Mouse (Mus musculus): ENCODE results near the gene Josd2. TPM values are rescaled to one million over a fixed set of nuclear protein-coding genes. Genes with fewer than 3 reads are reported as not detected.
A peak's percentile ranks its signal among the peaks of the same experiment; 100 is the strongest.

The Josd2 gene
- polyA plus RNA-seq, 1 experiment: 52.2 TPM

DNA sequence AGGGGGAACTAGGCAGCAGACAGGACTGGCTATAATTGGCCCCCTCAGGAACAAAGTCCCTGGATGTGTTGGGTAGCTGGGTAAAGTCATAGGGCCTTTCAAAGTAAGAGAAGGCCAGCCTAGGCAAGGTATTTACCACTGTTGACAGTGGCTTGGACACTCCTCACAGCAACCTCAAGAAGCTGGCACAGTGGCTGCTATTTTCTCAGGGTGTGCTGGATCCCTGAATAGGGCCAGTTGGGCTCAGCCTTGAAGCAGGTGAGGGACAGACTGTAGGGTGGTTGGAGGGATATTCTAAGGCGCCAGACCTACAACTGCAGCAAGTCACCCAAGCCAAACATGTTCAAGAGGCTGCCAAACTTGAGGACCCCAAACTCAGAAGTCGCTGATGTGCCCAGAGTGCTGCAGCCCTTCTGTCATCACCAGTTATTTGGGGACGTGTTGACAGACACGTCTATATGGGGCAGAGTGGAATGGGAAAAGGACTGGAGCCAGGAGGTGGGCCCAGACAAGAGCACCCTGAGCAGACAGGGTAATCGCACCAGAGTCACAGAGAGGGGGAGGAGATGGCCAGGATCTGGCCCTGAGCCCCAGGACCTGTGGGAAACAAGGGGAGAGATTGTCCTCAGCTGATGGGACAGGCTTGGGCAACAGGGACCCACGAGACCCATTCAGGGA lies 4.2 kb downstream of the Josd2 start:
- no peak for DNase-seq (ENCODE audit: low read depth)

DNA sequence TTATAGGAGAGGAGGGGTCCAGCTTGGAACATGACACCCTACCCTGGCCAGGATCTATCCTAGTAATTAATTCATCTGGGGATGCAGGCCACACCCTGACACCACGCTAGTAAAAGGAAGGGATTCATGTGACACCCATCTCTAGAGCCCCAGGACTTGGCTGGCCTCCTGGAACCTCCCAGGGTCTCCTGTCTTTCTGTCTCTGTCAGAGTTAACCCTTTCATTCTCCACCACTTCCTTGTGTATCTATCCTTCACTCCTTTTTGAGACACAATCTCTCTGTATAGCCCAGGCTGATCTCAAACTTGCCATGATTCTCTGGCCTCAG lies 4.7 kb downstream of the Josd2 start:
- no peak for DNase-seq (ENCODE audit: low read depth)

DNA sequence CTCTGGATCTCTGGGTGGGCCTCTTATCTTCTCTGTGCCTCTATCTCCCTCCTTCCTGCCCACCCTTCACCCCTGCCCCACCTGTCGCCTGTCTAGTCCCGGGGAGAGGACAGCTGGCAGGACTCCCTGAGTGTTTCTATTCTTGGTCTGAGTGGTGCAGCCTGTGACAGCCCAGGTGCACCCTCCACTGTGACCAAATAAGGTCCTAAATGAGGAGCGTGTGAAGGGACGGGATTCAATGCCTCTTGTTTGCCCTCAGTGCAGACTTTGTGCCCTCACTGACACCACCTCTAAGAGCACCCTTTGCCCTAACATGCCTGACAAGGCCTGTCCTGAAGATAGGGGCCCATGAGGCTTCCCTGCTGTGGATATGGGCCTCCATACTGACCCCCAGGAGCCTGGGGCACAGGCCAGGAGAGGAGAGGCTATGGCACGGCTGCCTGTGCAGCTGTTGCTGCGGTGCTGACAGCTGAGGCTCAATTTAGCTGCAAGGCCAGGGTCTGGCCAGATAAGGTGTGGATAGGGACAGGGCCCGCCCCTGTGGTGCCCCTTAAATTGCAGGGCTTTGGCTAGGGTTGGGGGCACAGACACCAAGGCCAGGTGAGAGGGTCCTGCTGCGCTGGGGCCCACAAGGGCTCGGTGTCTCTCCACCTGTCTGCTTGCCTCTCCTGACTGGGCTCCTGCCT lies 5.3 kb downstream of the Josd2 start:
- no peak for DNase-seq (ENCODE audit: low read depth)

DNA sequence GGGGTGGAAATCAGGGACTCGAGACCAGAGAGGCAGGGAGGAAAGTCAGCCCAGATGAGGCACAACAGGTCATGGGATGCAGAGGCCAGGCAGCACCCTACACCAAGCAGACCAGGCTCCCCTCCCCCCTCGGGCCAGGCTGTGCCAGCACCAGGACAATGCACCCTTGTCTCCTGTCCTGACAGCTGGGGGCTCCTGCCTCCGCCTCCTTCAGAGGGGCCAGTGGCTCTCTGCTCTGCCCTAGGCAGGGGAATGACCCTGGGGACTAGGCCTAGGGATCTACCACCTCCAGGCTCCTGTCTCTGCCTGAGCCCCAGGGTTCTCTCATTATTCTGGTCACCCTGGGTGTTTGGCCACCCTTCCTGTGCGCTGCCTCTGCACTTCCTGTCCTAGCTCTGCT lies 6.6 kb downstream of the Josd2 start:
- DNase-seq (ENCODE audit: low read depth): no peak

DNA sequence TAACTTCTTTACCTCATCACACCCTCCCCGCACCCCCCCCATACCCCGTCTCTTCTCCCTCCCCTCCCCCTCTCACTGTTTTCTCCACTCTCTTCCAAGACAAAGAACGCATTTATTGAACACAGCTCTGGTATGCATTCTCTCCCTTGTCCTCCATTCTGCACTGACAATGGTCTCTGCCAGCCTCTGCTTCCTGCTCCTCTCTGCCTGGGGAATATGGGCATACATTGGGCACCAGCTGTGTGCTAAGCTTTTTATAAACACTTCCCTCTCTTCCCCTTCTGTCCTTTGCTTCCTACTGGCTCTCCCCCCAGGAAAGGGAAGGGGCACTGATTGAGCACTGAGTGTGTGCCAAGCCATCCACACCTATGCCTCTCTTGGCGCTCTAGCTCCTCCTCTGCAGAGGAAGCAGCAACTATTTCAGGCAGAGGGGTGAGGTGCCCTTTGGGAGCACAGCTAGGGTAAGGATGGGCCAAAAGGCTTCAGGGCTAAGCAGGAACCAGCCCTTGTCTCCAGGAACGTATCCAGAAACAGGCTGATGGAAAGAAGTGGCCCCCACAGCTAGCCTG lies 7.3 kb downstream of the Josd2 start:
- no peak for DNase-seq (ENCODE audit: low read depth)

DNA sequence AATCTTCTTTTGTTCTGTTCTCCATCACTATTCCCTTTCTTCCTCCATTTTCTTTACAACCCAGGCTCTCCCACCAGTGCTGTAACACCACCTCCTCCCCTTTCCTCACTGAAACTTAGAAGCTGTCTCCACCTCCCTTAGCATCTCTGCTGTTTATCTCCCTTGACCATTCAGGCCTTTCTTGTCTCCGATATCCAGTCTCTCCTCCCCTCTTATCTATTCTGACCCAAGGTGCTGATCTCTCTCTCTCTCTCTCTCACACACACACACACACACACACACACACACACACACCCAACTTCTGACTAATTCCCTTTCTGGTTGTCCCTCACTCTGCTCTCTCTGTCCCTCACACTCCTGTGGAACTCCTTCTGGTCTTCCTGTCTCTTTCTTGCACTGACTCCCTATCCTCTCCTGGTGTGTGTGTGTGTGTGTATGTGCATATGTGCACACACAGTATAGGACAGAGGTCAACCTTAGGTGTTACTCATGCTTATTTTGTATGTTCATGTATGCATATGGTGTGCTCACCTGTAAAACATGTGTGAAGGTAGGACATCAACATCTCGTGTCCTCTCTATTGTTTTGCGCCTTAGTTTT lies 15.2 kb downstream of the Josd2 start:
- no peak for DNase-seq (ENCODE audit: low read depth)

DNA sequence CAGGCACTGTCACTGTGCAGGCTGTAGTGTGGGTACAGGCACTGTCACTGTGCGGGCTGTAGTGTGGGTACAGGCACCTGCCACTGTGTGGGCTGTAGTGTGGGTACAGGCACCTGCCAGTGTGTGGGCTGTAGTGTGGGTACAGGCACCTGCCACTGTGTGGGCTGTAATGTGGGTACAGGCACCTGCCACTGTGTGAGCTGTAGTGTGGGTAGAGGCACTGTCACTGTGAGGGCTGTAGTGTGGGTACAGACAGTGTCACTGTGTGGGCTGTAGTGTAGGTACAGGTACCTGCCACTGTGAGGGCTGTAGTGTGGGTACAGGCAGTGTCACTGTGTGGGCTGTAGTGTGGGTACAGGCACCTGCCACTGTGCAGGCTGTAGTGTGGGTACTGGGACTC lies 16.3 kb downstream of the Josd2 start:
- DNase-seq (ENCODE audit: low read depth): no peak

DNA sequence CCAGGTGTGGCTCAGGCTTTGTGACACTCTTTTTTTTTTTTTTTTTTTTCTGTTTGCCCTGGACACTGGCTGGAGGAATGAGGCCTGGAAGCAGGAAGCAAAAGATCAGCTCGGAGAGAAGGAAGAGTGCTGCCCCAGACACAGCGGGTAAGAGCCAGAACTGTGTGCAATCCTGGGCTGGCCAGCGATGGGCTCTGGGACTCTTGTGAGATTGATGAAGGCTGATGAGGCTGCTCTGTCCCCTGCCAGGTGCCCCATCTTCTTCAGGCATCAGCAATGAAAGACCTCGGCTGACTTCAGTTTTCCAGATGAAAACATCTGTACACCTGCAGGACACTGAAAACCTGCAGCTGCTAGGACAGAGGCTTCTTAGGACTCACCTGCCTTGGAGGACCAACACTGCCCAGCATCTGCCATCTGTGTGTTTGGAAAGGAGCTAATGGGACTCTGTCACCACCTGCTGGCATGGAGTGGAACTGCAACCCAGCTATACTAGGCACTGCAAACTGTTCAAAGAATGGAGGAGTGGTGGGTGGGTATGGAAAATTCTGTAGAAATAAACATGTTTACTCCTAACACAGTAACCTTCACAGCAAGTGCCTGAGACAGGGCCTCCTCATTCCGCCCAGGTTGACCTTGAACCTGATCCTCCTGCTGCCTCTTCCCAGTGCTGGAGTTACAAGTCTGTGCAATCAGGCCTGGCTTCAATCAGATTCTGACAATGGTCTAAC lies 17.2 kb downstream of the Josd2 start:
- DNase-seq (ENCODE audit: low read depth): no peak

DNA sequence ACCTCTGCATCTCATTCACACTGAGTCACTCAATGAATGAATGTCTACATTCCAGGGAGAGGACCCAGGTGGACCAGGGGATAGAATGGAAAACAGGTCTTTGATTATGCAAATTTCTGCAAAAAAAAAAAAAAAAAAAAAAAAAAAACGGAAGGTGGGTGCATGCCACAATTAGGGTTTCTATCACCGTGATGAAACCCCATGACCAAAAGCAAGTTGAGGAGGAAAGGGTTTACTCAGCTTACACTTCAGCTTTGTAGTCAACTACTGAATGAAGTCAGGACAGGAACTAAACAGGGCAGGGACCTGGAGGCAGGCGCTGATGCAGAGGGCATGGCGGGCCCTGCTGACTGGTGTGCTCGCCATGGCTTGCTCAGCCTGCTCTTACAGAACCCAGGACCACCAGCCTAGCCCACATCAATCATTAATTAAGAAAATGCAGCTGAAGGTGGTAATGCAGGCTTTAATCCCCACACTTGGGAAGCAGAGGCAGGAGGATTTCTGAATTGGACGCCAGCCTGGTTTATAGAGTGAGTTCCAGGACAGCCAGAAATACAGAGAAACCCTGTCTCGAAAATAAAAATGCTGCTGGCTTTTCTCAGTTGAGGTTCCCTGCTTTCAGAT lies 17.9 kb downstream of the Josd2 start:
- no peak for DNase-seq (ENCODE audit: low read depth)

DNA sequence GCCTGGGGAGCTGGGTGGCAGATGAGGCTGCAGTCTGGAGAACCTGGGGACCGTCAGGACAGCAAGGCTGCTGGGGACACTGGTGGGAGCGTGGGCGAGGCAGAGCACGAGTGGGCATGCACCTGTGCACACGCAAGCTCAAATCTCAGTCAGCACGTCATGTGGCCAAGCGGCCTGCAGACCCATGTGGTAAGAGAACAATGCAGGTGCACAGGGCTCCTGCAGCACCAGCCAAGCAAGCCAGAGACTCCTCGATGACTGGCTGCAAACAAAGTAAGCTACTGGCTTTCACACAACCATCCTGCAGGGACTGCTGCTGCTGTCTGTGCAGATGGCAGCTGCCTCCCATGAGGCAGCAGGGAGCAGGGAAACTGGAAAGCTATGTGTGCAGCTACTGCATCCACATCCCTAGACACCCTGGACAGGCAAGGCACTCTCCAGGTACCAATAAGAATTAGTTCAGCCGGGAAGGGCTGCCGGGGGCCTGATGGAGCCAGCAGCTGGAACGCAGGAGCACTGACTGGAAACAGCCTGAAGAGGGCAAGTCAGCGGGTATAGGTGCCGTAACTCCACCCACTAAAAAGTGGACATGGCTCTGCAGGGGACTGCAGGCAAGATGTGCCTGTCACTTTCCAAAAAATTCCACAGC lies 19.3 kb downstream of the Josd2 start:
- DNase-seq (ENCODE audit: low read depth): no peak

DNA sequence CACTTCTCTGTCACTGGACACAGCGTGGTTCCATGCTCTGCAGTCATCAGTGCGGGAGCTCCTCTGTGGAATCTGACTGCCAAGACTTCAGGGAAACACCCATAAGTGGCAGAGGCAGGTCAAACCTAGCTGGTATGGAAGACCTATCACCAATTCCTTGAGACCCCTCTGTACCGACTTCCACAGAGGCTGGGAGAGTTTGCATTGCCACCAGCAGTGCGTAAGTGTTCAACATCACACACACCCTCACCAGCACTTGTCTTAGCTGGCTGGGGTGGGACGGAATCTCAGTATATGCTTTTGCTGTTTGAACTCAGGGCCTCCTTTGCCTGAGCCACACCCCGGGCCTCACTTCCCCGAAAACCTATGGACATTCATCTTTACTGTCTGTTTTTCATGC lies 20.2 kb downstream of the Josd2 start:
- no peak for DNase-seq (ENCODE audit: low read depth)

DNA sequence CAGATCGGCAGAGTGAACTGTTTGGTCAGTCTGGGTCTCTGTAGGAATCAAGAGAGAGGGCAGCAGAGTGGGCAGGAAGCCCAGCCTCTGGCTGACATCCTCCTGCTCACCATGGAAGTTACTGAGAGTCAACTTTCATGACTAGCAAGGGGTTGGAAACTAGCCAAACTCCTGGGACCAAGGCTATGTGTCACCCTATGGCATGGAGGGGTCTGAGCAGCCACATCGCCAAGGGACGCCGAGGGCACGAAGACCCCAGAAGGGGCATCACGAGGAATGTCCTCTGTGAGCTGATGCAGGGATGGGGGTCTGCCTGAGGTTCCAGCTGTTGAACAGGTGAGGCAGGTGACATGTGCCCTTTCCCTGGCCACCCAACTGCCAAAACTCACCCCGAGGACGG lies 20.8 kb downstream of the Josd2 start:
- no peak for DNase-seq (ENCODE audit: low read depth)

DNA sequence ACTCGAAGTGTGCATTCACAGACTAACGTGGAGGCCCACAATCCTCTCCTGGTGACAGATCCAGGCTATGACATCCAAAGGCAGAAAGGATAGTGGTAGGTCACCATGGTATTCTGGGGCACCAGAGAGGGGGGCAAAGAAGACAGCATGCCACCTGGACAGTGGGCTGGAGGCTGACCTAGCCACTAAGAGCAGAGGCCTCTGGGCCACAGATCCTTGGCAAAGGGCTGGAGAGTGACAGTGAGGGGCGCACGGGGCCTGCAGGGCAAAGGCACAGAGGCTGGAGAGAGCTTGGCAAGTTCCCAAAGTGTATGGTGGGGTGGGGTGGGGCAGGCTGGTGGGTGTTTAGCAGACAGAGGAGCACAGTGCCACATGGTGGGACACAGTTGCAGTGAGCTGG lies 22.5 kb downstream of the Josd2 start:
- no peak for DNase-seq (ENCODE audit: low read depth)

DNA sequence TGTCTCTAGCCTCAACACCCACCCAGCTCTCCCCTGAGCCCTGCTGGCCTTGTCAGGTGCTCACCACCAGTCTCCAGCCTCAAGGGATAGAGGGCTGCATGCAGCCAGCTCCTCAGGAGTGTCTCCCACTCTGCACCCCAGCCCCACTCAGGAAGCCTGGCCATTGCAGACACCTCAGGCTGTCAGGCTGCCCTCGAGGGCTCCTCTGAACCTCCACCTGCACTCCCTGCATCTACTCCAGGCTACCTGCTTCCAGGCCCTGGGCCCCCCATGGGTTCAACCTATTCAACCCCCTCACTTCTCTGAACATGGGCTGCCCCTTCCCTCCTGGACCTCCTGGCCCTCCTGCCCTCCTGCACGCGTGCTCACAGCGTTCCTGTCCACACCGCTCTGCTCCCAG lies 23.6 kb downstream of the Josd2 start:
- DNase-seq (ENCODE audit: low read depth): no peak

DNA sequence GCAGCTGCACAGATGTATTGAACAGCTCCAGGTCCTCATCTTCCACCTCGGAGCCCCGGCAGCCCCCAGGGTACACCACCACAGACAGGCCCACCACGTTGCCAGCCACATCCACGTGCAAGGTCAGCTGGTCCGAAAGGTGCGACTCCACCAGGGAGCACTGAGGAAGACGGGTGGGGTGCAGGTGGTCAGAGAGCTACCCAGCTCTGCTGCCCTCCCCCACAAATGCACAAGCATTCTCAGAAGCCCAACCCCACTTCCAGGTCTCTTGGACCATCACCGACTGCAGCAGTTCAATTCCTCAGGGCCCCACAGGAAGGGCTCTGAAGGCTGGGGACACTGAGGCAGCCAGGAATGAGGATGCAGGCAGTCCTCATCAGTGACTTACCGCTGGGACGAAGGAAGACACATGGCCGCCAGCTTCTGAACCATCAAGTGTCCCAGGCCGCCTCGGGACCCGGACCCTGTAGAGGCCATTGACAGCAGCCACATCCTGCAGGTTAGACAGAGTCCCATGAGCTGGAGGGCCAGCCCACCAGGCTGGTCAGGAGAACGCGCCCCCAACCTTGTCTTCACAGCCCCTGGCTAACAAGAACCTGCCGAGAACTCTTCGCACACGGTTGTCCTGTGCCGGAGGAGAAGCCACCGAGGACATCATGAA lies 24.5 kb downstream of the Josd2 start:
- no peak for DNase-seq (ENCODE audit: low read depth)

DNA sequence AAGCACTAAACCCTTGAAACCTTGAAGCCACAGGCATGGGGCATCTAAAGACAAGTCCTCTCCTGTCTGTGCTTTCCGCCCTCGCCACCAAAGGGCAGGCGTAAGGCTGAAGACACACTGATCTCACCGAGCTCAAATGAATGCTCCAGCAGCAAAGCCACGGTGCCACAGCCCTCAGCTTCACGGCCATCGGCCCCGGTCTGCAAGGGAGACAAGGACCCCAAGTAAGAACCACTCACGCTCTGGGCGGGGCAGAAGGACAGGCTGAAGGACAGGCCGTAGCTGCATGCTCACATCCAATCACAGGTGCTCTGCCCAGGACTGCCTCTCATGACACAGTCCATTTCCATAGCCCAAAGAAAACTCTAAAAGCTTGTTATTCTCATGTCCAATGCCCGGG lies 26.9 kb downstream of the Josd2 start:
- no peak for DNase-seq (ENCODE audit: low read depth)

DNA sequence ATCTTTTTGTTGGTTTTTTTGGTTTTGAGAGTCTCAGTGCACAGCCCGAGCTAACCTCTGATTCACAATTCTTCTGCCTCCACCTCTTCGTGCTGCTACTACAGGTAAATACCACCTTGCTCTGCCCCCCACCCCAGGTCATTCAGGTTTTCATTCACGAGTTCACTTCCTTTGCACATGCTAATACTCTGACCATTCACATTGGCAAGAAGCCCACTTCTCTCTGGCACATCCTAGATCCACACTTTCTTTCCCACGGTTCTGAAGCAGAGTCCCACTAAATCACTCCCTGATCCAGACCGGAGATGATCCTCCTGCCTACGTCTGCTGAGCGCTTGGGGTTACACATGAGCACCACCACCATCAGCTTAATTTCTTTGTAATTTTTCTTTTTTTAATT lies 27.3 kb downstream of the Josd2 start:
- no peak for DNase-seq (ENCODE audit: low read depth)

DNA sequence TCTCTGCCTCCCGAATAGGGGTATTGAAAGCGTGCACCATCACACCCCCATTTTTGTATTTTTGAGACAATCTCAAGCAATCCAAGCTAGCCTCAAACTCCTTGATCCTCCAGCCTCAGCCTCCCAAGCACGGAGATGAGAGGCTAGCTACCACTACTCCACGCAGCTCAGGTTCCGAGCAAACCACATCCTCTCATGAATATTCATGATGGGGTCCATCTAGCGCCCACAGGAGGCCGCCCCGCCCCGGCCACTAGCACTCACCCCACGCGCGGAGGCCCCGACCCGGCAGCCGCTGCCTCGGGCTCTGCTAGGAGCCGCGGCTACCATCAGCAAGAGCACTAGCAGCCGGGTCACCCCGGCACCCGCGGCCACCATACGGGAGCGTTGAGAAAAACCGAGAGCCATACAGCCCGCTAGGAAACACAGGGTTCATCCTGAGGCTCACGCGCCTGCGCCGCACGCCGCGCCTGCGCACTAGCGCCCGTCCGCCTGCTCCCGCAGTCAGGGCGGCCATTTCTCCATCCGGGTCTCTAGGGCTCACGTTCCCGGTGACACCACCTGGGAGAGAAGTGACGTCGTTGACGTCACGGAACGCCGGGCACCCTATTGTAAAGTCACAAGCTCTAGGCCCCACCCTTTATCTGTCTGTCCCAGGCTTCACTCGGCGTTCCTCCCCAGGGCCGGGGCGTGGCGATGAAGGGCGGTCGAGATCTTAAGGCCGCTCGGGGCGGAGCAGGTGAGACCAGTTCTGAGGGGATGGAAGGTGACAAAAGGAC lies 28.4 kb downstream of the Josd2 start, which contains the start of the genes Emc10 and Fam71e1:
Emc10 (minus strand) TSS at position 538 of the 779 bp plus-strand sequence.
Fam71e1 (plus strand) TSS at position 590 of the 779 bp plus-strand sequence.
- peak; percentile 86 for DNase-seq (ENCODE audit: low read depth)

DNA sequence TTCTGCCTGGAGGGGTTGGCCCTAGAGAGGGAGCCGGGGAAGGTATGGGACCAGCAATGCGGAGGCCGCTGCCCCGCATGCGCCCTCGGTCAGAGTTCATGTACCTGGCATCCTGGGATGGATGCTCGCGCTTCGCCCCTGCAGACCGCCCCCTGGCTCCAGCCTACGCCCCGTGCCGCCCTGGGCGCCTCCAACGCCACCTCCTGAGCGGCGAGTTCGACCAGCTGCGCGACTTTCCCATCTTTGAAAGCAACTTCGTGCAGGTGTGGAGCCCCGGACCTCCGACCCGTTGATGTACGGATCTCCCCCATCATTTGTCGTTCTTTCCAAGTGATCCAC lies 29.0 kb downstream of the Josd2 start:
- DNase-seq (ENCODE audit: low read depth): no peak

Measured in gonadal fat pad, adult 2 months (tissue).